Mouse (Mus musculus): Measurements from ENCODE around the gene Btbd9. TPM values are rescaled to one million over a fixed set of nuclear protein-coding genes. Genes with fewer than 3 reads are reported as not detected.

Btbd9 gene
- polyA plus RNA-seq, 1 experiment: 32.7 TPM

DNA sequence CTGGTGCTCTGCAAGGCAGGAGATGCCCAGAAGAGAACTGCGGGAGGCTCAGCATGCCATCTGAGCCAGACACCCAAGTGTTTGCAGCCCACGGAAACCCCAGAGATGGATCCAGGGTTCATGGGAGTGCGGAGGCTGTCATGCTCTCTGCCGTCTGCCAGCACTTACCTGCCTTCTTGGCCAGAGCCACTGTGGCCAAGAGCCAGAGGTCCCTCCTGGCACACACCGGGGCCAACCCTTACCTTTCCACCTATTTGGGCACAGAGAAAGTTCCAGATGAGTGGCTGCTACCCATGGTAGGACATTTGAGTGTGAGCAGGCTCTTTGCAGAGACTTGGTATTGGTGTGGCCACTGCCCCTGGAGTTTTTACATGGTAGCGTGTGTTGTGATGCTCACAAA is 365.4 kb downstream of the Btbd9 start:
- no peak overlapping the region for H3K27ac ChIP-seq (ENCODE audit: insufficient read depth, low read length)

DNA sequence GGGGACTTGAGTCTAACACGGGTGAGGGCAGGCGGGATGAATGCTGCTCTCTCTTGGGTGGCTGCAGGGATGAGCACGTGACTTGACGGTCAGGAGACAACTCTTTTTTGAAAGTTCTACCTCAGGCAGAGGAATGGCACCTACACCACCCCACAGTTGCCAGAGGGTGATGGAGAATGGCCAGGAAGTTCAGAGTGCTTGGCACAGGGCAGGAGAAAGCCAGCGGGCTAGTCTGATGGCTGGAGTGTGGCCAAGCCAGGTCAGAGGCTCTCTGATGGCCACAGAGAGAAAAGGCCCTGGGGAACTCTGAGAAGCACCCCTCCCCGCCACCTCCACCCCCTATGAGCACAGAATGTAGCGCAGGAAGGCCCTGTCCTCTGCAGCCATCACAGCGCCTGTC is 366.0 kb downstream of the Btbd9 start:
- WGBS: 48% methylated on average over 8 of the region's 8 CpGs
- DNase-seq: peak; percentile 57 to 63

More for the DNA sequence above, 365.4 kb downstream of the Btbd9 start:
- TF ChIP-seq CTCF (IDR thresholded peaks at IDR 0.05; ENCODE audit: borderline replicate concordance, insufficient read depth, low read depth, low read length) (no peak), POLR2A (IDR thresholded peaks at IDR 0.05; ENCODE audit: borderline replicate concordance, insufficient read depth, low read length) (no peak)
- Histone ChIP-seq H3K4me1 (ENCODE audit: control insufficient read depth, insufficient read depth, low read length) (peaks cover 28% of the 10 kb centered on the region), H3K4me3 (replicated peaks; ENCODE audit: insufficient read depth, low read depth, low read length) (no peak overlapping the region), H3K27me3 (ENCODE audit: control insufficient read depth, insufficient read depth, low read length) (no peaks in the 10 kb centered on the region)
- 25% methylated on average over 6 of the region's 6 CpGs for WGBS
- peak; percentile 74 to 81 for DNase-seq

DNA sequence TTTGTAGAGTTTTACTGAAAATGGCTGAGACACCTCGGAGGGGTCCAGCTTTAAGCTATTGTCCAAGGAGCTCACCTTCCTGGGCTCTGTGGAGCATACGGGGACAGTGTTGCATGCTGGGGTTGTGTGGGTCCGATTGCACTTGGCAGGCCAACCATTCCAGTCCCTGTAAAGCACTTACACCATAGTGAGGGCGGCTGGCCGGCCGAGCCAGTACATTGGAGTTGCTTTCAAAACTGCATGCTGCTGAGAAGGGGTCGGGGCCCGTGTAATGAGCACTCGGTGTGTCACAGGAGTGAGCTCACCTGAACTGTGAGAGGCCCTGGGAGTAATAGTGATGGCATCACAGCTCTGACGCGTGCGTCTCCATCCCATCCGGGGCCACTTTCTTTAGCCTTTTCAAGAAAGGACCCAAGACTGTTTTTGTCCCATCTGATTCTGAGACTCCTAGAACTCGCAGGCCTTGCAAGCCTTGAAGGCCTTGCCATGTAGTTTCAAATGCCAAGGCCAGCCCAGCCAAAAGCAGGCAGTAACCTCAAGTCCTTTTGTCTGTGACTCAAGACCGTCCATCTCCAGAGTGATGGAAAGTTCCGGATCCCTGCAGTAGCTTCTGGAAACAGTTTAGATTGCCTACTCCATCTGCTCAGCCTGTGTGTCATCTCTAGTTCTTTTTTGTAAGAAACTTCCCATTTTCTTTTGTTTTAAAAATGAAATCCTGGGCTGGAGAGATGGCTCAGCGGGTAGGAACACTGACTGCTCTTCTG is 371.0 kb downstream of the Btbd9 start:
- 80% methylated on average over 17 of the region's 17 CpGs for WGBS
- TF ChIP-seq CTCF (IDR thresholded peaks at IDR 0.05; ENCODE audit: borderline replicate concordance, insufficient read depth, low read depth, low read length) (no peak), POLR2A (IDR thresholded peaks at IDR 0.05; ENCODE audit: borderline replicate concordance, insufficient read depth, low read length) (no peak)
- Histone ChIP-seq H3K4me1 (ENCODE audit: control insufficient read depth, insufficient read depth, low read length) (peaks cover 37% of the 10 kb centered on the region), H3K27ac (ENCODE audit: insufficient read depth, low read length) (no peak overlapping the region), H3K4me3 (replicated peaks; ENCODE audit: insufficient read depth, low read depth, low read length) (no peak overlapping the region), H3K27me3 (ENCODE audit: control insufficient read depth, insufficient read depth, low read length) (no peaks in the 10 kb centered on the region)
- peak in 1 of 2 experiments; percentile 59 for DNase-seq

More for the DNA sequence above, 366.0 kb downstream of the Btbd9 start:
- peaks cover 28% of the 10 kb centered on the region for H3K4me1 ChIP-seq (ENCODE audit: control insufficient read depth, insufficient read depth, low read length)
- H3K4me3 ChIP-seq (replicated peaks; ENCODE audit: insufficient read depth, low read depth, low read length): no peak overlapping the region
- no peak for TF ChIP-seq CTCF (IDR thresholded peaks at IDR 0.05; ENCODE audit: borderline replicate concordance, insufficient read depth, low read depth, low read length)
- TF ChIP-seq POLR2A (IDR thresholded peaks at IDR 0.05; ENCODE audit: borderline replicate concordance, insufficient read depth, low read length): no peak
- H3K27ac ChIP-seq (ENCODE audit: insufficient read depth, low read length): no peak overlapping the region
- no peaks in the 10 kb centered on the region for H3K27me3 ChIP-seq (ENCODE audit: control insufficient read depth, insufficient read depth, low read length)

DNA sequence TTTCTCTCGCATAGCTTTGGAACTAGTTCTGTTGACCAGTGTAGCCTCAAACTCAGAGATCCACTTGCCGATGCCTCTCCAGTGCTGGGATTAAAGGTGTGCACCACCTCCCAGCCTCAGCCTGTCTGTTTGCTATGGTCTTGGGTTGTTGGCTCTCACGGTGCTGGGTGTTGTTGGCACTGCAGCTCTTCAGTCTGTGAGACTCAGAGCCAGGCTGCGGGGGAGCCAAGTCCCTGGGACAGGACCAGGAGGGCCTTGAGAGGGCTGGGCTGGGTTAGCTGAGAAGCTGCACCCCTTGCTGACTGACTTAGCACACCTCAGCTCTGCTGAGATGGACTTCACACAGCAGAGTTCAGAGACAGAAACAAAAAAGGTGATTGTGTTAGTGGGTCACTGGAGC is 376.0 kb downstream of the Btbd9 start:
- peak; percentile 57 to 66 for DNase-seq
- TF ChIP-seq CTCF (IDR thresholded peaks at IDR 0.05; ENCODE audit: borderline replicate concordance, insufficient read depth, low read depth, low read length) (no peak), POLR2A (IDR thresholded peaks at IDR 0.05; ENCODE audit: borderline replicate concordance, insufficient read depth, low read length) (no peak)
- WGBS: 29% methylated on average over 4 of the region's 4 CpGs
- Histone ChIP-seq H3K4me1 (ENCODE audit: control insufficient read depth, insufficient read depth, low read length) (peaks cover 62% of the 10 kb centered on the region), H3K4me3 (replicated peaks; ENCODE audit: insufficient read depth, low read depth, low read length) (no peak overlapping the region), H3K27ac (ENCODE audit: insufficient read depth, low read length) (no peak overlapping the region), H3K27me3 (ENCODE audit: control insufficient read depth, insufficient read depth, low read length) (no peaks in the 10 kb centered on the region)

DNA sequence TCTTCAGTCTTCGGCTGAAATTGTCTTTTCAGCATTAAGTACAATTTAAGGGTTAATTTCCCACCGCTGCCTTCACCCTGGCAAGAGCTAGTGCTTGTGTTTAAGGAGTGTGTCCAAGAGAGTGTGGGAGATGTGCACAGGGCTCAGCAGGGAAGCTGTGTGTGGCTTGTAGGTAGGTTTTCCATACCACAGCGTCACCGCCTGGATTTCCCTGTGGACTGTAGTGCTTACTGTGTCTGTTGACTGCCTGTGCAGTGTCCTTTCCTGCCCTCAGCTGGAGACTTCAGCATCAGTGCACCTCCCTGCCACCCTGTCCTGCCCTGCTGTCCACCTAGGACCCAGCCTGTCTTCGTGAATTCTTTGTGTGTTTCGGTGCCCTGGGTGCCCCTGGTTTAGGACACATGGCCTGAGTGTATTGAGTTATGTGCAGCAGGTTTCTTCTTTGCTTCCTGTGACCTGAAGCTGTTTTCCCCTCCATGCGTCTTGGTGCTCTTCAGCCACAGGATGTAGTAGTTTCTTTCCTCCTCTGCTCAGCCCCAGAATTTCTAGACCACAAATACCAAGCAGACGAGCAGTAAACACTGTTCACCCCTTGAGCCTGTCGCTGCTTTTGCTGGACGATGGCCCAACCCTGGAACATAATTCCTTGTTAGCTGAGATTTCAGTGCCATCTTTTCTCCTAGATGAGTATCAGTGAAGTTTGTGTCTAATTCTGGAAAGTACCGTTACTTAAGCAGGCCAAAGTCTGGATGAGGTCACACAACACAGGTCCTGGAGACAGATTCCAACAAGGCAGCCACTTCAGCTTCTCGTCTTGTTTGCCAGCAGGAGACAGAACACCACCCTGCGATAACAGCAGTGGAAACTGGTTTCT is 376.7 kb downstream of the Btbd9 start:
- peaks cover 67% of the 10 kb centered on the region for H3K4me1 ChIP-seq (ENCODE audit: control insufficient read depth, insufficient read depth, low read length)
- H3K4me3 ChIP-seq (replicated peaks; ENCODE audit: insufficient read depth, low read depth, low read length): no peak overlapping the region
- no peak overlapping the region for H3K27ac ChIP-seq (ENCODE audit: insufficient read depth, low read length)
- 48% methylated on average over 13 of the region's 13 CpGs for WGBS
- H3K27me3 ChIP-seq (ENCODE audit: control insufficient read depth, insufficient read depth, low read length): no peaks in the 10 kb centered on the region
- TF ChIP-seq POLR2A (IDR thresholded peaks at IDR 0.05; ENCODE audit: borderline replicate concordance, insufficient read depth, low read length) (no peak), CTCF (IDR thresholded peaks at IDR 0.05; ENCODE audit: borderline replicate concordance, insufficient read depth, low read depth, low read length) (no peak)
- no peak for DNase-seq

DNA sequence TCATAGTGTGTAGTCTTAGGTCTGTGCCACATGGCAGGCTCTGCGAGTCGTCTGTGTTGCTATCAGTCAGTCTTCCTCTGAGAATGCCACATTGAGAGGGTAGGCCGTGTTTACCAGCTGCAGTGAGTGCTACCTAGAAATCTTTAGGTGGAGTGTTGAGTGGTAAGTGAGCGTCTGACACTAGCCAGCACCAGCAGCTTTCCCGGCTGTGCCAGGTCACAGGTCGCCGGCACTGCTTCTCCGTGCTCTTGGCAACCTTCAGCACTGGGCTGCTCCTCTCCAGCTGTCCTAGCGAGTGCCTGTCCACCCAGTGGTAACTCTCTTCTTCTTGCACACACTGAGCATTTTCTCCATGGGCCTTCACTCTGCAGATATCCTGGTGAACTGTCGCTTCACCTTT is 377.9 kb downstream of the Btbd9 start:
- Histone ChIP-seq H3K4me3 (replicated peaks; ENCODE audit: insufficient read depth, low read depth, low read length) (no peak overlapping the region), H3K27me3 (ENCODE audit: control insufficient read depth, insufficient read depth, low read length) (no peaks in the 10 kb centered on the region), H3K27ac (ENCODE audit: insufficient read depth, low read length) (no peak overlapping the region), H3K4me1 (ENCODE audit: control insufficient read depth, insufficient read depth, low read length) (peaks cover 61% of the 10 kb centered on the region)
- 47% methylated on average over 10 of the region's 10 CpGs for WGBS
- no peak; the same call in 1 of the 2 replicates for TF ChIP-seq CTCF (IDR thresholded peaks at IDR 0.05; ENCODE audit: borderline replicate concordance, insufficient read depth, low read depth, low read length)
- TF ChIP-seq POLR2A (IDR thresholded peaks at IDR 0.05; ENCODE audit: borderline replicate concordance, insufficient read depth, low read length): no peak
- DNase-seq: peak in 1 of 2 experiments; percentile 23

DNA sequence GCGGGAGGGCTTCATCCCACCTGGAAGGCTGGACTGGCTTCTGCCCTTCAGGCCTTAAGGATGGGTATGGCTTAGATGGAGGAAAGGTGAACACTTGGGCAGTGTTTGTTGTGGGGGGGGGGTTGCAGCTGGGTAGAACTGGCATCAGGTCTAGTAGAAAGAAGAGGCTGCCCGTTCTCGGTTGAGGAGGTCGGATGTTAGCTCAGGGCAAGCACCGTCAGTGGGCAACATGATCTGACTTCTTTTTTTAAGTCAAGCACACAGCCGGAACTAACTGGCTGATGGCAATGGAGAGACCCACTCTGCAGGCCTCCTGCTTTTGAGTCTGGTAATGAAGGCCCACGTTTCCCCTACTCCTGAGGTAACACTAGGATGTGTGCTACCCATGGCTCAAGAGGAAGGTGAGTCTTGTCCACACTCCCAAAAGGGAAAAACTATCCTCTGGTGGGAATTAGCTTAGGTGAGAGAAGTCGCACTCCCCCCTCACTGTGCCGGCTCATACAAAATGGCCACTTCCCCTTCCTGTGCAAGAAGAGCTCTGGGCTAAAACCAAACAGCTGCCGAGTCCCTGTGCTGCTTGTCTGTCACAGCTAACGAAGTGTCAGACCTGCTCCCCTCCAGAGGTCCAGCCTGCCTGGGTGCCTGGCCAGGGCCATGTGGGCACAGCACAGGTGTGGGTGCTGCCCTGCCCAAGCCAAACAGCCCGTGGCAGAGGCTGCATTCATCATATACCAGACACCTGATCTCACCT is 378.8 kb downstream of the Btbd9 start:
- DNase-seq: peak in 1 of 2 experiments; percentile 9
- Histone ChIP-seq H3K4me3 (replicated peaks; ENCODE audit: insufficient read depth, low read depth, low read length) (no peak overlapping the region), H3K27me3 (ENCODE audit: control insufficient read depth, insufficient read depth, low read length) (no peaks in the 10 kb centered on the region), H3K4me1 (ENCODE audit: control insufficient read depth, insufficient read depth, low read length) (peaks cover 54% of the 10 kb centered on the region), H3K27ac (ENCODE audit: insufficient read depth, low read length) (no peak overlapping the region)
- 81% methylated on average over 12 of the region's 12 CpGs for WGBS
- TF ChIP-seq POLR2A (IDR thresholded peaks at IDR 0.05; ENCODE audit: borderline replicate concordance, insufficient read depth, low read length) (no peak), CTCF (IDR thresholded peaks at IDR 0.05; ENCODE audit: borderline replicate concordance, insufficient read depth, low read depth, low read length) (no peak)
